Mouse (Mus musculus): ENCODE data around the gene Gm28042.

DNA sequence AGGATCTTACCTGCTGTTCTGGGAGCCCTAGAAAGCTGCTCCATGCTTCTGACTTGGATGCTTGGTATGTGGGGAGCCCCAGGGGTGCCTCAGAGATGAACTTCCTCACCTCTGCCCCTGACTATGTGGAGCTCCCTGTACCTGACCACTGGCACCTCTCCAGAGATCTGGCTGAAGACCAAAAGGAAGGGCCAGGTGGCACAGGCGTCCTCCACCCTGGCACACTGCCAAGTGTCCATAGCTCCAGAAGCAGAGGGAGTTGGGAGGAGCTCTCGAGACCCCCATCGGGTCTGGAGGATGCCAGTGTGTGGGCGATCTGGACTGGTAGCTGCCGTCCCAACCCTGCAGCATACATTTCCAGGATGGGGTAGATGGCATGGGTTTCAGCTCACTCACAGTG is 6.4 kb downstream of the Gm28042 start:
- TF ChIP-seq MAFK (IDR thresholded peaks at IDR 0.05; ENCODE audit: insufficient replicate concordance, low read length) (no peak), HCFC1 (IDR thresholded peaks at IDR 0.05; ENCODE audit: low read depth, low read length) (no peak), ELF1 (IDR thresholded peaks at IDR 0.05; ENCODE audit: low read depth, low read length) (no peak), POLR2A (IDR thresholded peaks at IDR 0.05; ENCODE audit: low read depth, low read length) (no peak), CTCF (conservative IDR thresholded peaks at IDR 0.05 in 1 of 2, IDR thresholded peaks at IDR 0.05 in 1 of 2; ENCODE audit: low read depth in 2 of 2, low read length in 2 of 2) (no peak), SMC3 (IDR thresholded peaks at IDR 0.05; ENCODE audit: low read depth, low read length) (no peak), UBTF (IDR thresholded peaks at IDR 0.05; ENCODE audit: low read depth, low read length) (no peak), PAX5 (IDR thresholded peaks at IDR 0.05; ENCODE audit: low read length) (no peak), CHD2 (IDR thresholded peaks at IDR 0.05; ENCODE audit: low read length) (no peak), ZKSCAN1 (IDR thresholded peaks at IDR 0.05; ENCODE audit: borderline replicate concordance, low read depth, low read length) (no peak), CHD1 (IDR thresholded peaks at IDR 0.05; ENCODE audit: low read depth, low read length) (no peak), NRF1 (IDR thresholded peaks at IDR 0.05; ENCODE audit: low read depth, low read length) (no peak), GABPA (IDR thresholded peaks at IDR 0.05; ENCODE audit: insufficient replicate concordance, low read depth, low read length) (no peak)
